Mouse (Mus musculus): ENCODE measurements at regions not wholly inside any gene's neighbourhood (a gene's known extent, or its start where the extent isn't known, plus 50 kb on each side); places are given as distances from the start of the nearest gene placed in this dataset.

DNA sequence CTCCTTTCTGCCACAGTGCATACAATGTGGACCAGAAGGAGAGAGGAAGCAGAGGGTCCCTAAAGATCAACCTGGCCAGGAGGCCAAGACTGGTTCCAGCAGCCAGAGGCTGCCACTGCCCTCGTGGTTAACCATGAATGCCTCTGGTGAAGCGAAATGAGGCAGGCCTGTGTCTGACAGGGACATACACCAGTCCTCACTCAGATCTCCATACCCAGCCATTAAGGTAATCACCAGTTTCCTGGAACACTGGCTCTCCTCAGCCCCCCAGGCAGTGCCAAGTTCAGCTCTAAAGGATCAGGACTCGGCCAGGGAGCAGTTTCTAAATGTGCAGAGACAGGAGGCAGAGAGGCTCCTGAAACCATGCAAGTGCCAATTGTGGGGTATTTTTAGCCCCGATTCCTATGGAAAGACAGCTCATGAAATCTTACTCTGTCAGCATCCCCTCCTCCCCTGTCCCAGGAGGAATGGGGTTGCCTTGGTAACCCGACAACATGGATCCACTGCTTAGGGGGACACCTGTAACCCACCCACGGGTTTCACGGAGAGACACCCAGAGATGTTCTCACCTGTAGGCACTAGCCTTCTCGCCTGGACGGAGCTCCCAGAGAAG is 103.6 kb downstream of the Ier5 start:
- no peak for DNase-seq (ENCODE audit: low read depth, low spot score)

DNA sequence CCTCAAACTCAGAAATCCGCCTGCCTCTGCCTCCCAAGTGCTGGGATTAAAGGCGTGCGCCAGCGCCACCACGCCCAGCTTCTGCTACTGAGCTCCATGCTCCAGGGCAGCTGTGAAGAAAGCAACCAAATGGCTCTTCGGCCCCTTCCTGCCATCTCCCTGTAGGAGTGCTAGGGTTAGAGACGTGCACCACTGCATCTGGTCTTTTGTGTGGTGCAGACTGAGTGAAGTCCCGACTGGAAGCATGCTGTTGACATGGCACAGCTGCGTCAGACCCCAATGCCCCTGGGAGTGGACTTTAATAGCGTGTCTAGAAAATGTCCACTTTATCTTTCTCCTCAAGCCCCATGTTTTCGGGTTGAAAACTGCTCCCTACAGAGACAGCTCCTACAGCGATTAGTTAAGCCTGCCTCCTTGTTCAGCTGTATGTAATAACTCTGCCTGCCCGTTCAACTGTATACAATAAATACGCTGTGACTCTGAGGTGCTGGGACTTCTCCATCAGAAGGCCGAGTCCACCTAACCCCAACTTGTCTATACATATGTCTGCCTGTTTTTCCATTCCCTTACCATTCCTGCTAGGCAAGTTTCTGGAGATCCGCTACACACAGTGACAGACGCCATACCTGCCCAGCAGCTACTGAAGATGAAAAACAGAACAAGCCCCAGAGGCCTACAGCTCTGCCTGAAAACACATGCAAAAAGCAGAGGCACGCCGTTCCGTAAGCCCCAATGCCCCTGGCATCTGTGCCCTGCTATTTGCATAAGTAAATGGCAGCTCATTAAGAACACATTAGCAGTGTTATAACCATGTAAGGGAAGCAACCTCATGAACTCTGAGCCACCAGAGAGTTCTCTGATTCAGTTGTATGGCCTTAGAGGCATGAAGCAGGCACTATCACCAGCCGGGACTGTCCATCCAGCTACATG is 105.2 kb downstream of the Ier5 start:
- DNase-seq (ENCODE audit: low read depth, low spot score): no peak

DNA sequence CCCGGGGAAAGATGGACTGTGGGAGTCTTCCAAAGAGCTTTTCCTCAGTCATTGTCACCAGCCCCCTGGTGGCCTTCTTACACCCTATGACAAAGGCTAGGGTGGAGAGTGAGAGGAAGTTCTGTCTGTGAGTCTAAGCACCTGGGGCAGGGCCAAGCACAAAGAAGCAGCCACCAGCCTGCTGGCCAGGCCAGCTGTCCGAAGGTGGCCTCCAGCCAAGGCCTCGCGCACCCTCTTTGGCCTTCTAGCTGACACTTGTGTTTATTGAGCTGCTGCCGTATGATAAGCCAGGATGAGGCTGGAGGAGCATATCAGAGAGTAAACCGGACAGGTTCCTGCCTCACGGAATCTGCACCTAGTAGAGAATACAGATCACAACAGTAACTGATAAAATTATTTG is 99.0 kb upstream of the Cacna1e start:
- no peak for DNase-seq (ENCODE audit: low read depth, low spot score)

DNA sequence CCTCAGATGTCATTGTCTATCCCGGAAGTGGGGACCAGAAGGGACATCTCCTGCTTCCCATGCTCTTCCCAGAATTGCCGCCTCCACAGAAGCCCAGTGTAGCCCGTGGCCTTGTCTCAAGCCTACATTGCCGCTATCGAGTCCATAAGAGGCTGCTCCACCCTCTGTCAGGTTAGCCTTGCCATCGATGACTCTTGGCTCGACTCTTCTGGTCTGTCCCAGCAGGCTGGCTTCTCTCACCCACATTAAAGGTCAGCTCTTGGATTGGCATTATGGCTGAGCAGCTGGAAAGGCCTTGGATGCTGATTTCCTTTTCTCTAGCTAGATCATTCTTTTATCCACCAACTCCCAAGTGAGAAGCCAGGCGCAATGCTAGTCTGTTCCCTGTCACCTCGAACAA is 98.5 kb upstream of the Cacna1e start:
- no peak for DNase-seq (ENCODE audit: low read depth, low spot score)

DNA sequence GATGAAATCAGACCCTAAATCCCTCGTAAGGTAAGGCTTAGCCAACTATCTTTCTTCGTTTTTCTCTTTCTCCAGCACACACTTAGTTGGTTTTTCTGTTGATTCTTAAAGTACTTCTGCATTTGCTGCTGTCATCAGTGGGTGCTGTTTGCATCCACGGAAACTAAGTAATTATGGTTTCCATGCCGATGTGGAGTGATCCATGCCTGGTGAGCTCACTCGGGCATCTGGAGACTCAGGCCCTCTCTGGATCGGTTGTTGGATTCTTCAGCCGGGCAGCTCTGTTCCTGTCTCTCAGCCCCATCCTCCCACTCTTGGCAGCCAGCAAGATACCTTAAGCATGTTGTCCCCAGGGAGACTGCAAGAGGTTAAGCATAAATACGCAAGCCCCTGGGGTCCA is 97.4 kb upstream of the Cacna1e start:
- no peak for DNase-seq (ENCODE audit: low read depth, low spot score)

DNA sequence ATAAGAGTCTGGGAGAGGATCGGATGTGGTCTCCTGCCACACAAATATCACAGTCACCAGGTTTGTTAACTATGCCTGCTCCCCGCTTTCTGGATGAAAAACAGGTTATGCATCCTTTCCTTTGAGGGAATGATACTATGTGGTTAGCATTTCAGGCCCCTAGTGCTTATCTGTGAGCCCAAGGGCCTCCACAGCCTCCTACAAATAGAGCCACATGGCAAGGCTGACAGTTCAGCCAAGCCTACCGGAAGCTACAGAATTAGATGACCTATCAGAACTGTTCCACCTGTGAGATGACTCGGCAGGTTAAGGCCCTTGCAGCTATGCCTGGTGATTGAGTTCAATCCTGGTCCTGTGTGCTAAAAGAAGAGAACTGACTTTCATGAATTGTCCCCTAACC is 91.4 kb upstream of the Cacna1e start:
- DNase-seq (ENCODE audit: low read depth, low spot score): no peak

DNA sequence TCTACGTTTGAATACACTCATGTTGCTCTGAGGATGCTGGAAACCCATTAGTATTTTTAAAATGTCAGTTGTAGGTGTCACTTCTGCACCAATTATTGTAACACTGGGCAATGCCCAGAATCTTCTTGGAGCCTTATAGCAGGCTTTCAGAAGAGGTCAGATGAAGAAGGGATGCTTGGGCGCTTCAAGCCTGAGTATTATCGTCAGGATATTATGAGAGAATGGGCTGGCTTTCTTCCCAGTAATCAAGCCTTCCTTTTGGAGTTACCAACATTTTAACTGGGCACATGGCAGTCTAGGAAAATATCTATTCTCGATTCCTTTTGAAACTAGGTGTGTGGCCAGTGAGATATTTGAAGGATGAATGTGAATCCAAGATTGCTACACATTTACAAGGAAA is 77.0 kb upstream of the Cacna1e start:
- no peak for DNase-seq (ENCODE audit: low read depth, low spot score)

DNA sequence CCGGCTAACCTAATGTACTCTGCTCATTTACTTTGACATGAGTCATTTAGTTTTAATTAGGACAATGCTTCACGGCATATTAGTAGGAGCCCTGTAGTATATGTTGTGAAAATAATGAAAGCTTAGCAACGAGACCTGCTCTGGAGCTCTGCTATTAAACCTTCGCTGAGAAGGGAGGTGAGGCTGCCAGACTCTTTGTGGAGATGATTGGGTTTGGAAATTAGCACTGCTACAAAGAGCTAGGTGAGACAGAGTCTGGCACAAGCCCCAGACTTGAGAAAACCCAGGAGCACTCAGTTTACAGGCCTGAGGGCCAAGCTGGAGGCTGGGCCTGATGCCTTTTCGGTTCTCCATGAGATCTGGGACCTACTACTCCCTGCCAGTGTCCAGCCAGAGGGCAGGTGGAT is 72.3 kb upstream of the Cacna1e start:
- DNase-seq (ENCODE audit: low read depth, low spot score): no peak

DNA sequence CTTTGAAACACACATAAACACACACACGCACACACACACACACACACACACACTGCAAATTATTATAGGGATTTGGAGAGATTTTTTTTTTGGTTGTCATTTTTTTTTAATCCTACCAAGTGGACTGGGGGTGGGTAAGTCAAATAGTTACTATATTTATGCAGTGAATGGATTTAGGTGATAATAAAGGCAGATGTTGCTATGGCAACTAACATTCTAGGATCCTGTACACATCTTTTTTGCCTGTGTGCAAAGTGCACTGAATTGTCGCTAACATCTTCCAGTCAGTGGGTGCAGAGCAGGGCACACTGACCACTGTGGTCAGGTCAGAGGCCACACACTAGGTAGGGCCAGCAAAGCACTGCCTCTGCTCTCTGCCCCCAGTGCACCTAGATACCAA is 68.4 kb upstream of the Cacna1e start:
- no peak for DNase-seq (ENCODE audit: low read depth, low spot score)

Data from retina, adult 2 months (tissue).